Mouse (Mus musculus) lung, postnatal 4 days (tissue): ENCODE measurements at regions not wholly inside any gene's neighbourhood (a gene's known extent, or its start where the extent isn't known, plus 50 kb on each side); places are given as distances from the start of the nearest gene placed in this dataset.
A peak's percentile ranks its signal among the peaks of the same experiment; 100 is the strongest.
"Not testable (repeated sequence)": the region's sequence is repeated elsewhere in the genome, so short reads cannot be mapped to it uniquely, and the experiment has no call there.

Experiments used
- DNase-seq, 2 experiments: peaks; one replicate each; pipeline ENCODE4 v3.0.0; 2021

DNA sequence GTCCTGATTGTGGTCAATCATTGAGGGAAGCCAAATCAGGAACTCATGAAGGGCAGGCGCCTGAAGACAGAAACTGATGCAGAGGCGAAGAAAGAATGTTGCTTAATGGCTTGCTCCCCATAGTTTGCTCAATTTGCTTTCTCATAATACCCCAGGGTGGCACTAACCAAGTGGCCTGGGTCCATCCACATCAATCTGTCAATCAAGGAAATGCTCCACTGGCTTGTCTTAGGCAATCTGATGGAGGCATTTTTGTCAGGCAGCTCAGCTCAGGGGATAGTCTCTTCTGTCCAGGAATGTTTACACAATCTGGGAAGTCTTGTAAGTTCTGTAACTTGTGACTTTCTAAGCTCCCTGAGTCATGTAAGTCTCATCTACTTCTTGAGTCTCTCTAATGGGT lies 50.0 kb upstream of the Klhl24 start:
- no peak for DNase-seq

GRCm38 (mm10) chr16:20035166-20035565 lies 52.3 kb upstream of the Klhl6 start:
- DNase-seq, result not testable (repeated sequence)

GRCm38 (mm10) chr16:20032328-20033081 lies 49.7 kb upstream of the Klhl6 start:
- DNase-seq, result peak; percentile 10 to 41
